Mouse (Mus musculus): ENCODE data around the gene Aes. TPM values are rescaled to one million over a fixed set of nuclear protein-coding genes. Genes with fewer than 3 reads are reported as not detected.

Gene Aes
- polyA plus RNA-seq, 1 experiment from 2014 or later: 412 TPM

GRCm38 (mm10) chr10:81600096-81600495, 40.8 kb downstream of the Aes start:
- Histone ChIP-seq H3K9ac (ENCODE audit: low read depth, low read length) (no peak overlapping the region), H3K4me2 (ENCODE audit: low read depth, low read length) (peak overlapping the region; percentile 59; the same call in 1 of the 2 replicates), H3K27ac (replicated peaks; ENCODE audit: low read depth, low read length) (peak overlapping the region; percentile 80), H3K27me3 (replicated peaks; ENCODE audit: control insufficient read depth, insufficient read depth, low read length) (no peaks in the 10 kb centered on the region), H3K9me3 (ENCODE audit: control insufficient read depth, low read length) (no peaks in the 10 kb centered on the region), H3K4me3 (ENCODE audit: low read depth, low read length) (no peak overlapping the region), H3K36me3 (ENCODE audit: control insufficient read depth, insufficient read depth, low read length) (no peaks in the 10 kb centered on the region), H3K4me1 (ENCODE audit: control insufficient read depth, insufficient read depth, low read length) (peaks cover 41% of the 10 kb centered on the region)
- no peak for DNase-seq (ENCODE audit: low spot score)
- WGBS: 44% methylated on average over 10 of the region's 10 CpGs
- ATAC-seq (ENCODE audit: low read depth): no peak

DNA sequence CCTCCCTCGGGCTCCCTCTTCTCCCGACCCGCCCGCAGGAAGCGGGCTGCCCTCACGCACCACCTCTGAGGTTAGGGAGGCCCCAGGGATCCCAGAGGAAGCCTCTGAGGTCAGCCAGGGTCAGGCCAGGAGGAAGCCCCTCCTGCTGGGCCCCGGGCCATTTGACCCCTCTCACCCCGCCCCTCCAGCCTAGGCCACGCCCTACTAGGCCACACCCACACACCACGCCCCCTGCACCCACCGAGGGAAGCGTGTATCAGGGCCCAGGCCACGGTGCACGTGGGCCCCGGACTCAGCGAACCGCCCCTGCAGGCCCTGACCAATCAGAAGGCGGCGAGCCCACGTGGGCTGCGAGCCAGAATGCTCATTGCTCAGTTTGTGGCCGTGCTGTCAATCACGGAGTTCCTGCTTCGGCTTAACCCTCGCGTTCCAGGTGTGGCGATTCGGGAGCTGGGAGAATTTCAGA, 41.5 kb downstream of the Aes start, which contains the start of gene Tle6:
Gene Tle6 (minus strand): TSS at position 336 of the 466 bp plus-strand sequence.
- Histone ChIP-seq H3K27me3 (replicated peaks; ENCODE audit: control insufficient read depth, insufficient read depth, low read length) (no peaks in the 10 kb centered on the region), H3K27ac (replicated peaks; ENCODE audit: low read depth, low read length) (peak within 1 kb of the TSS; percentile 80), H3K9ac (ENCODE audit: low read depth, low read length) (peak within 1 kb of the TSS; percentile 42; the same call in 1 of the 2 replicates), H3K9me3 (ENCODE audit: control insufficient read depth, low read length) (no peaks in the 10 kb centered on the region), H3K4me2 (ENCODE audit: low read depth, low read length) (peak within 1 kb of the TSS; percentile 59), H3K36me3 (ENCODE audit: control insufficient read depth, insufficient read depth, low read length) (no peaks in the 10 kb centered on the region), H3K4me1 (ENCODE audit: control insufficient read depth, insufficient read depth, low read length) (peaks cover 35% of the 10 kb centered on the region), H3K4me3 (ENCODE audit: low read depth, low read length) (peak within 1 kb of the TSS; percentile 28)
- ATAC-seq (ENCODE audit: low read depth) (peak; percentile 87), DNase-seq (ENCODE audit: low spot score) (peak; percentile 99)
- WGBS: under 1% methylated on average over 26 of the region's 28 CpGs

DNA sequence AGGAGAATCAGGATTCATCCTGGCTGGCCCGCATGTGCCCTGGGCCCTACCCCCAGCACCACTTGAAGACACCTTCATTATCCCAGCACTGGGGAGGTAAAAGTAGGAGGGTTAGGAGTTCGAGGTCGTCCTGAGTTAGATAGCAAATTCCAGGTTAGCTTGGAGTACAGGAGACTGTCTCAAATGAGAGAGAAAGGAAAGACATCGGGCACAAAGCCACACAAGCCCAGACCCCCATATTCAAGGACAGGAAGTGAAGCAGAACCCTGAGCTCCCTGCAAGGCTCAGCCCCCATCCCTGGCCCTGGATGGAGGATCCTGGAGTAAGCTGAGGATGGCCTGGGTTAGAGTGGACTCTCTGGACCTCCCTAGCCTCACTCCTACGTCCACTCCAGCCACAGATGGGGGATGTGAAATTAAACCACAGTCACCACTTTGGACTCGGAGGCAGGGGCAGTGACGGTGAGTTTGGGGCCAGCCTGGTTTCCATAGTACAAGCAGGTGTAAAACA, 42.2 kb downstream of the Aes start:
- Histone ChIP-seq H3K4me3 (ENCODE audit: low read depth, low read length) (peak overlapping the region; percentile 28), H3K4me2 (ENCODE audit: low read depth, low read length) (peak overlapping the region; percentile 59), H3K9me3 (ENCODE audit: control insufficient read depth, low read length) (no peaks in the 10 kb centered on the region), H3K27me3 (replicated peaks; ENCODE audit: control insufficient read depth, insufficient read depth, low read length) (no peaks in the 10 kb centered on the region), H3K9ac (ENCODE audit: low read depth, low read length) (peak overlapping the region; percentile 22; the same call in 1 of the 2 replicates), H3K36me3 (ENCODE audit: control insufficient read depth, insufficient read depth, low read length) (no peaks in the 10 kb centered on the region), H3K27ac (replicated peaks; ENCODE audit: low read depth, low read length) (peak overlapping the region; percentile 80), H3K4me1 (ENCODE audit: control insufficient read depth, insufficient read depth, low read length) (peaks cover 28% of the 10 kb centered on the region)
- 18% methylated on average over 7 of the region's 7 CpGs for WGBS
- ATAC-seq (ENCODE audit: low read depth) (no peak), DNase-seq (ENCODE audit: low spot score) (no peak)

DNA sequence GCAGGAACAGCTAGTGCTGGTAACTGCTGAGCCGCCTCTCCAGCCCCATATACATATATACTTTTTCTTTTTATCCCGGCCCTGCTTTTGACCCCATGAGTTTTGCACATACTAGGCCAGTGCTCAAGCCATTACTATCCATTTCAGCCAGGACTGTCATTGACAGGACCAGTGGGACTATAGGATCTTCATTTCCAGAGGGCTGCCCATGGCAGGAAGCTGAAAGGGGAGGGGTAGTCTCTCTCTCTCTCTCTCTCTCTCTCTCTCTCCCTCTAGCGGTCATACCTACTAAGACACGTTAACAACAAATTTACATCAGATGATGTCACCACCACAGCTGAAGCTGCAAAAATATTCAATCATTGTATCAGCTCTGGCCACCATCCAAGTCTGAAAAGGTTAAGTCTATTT, 43.5 kb downstream of the Aes start:
- H3K36me3 ChIP-seq (ENCODE audit: control insufficient read depth, insufficient read depth, low read length): no peaks in the 10 kb centered on the region
- ATAC-seq (ENCODE audit: low read depth) (no peak), DNase-seq (ENCODE audit: low spot score) (peak; percentile 86)
- WGBS: 14% methylated on average over 4 of the region's 4 CpGs
- H3K4me2 ChIP-seq (ENCODE audit: low read depth, low read length): no peak overlapping the region
- peak overlapping the region; percentile 6; the same call in 1 of the 2 replicates for H3K27ac ChIP-seq (replicated peaks; ENCODE audit: low read depth, low read length)
- H3K9ac ChIP-seq (ENCODE audit: low read depth, low read length): no peak overlapping the region
- H3K4me3 ChIP-seq (ENCODE audit: low read depth, low read length): no peak overlapping the region
- H3K27me3 ChIP-seq (replicated peaks; ENCODE audit: control insufficient read depth, insufficient read depth, low read length): no peaks in the 10 kb centered on the region
- H3K4me1 ChIP-seq (ENCODE audit: control insufficient read depth, insufficient read depth, low read length): peaks cover 22% of the 10 kb centered on the region
- no peaks in the 10 kb centered on the region for H3K9me3 ChIP-seq (ENCODE audit: control insufficient read depth, low read length)

GRCm38 (mm10) chr10:81604019-81604967, 45.0 kb downstream of the Aes start:
- Histone ChIP-seq H3K9ac (ENCODE audit: low read depth, low read length) (no peak overlapping the region), H3K4me1 (ENCODE audit: control insufficient read depth, insufficient read depth, low read length) (peaks cover 20% of the 10 kb centered on the region), H3K27me3 (replicated peaks; ENCODE audit: control insufficient read depth, insufficient read depth, low read length) (no peaks in the 10 kb centered on the region), H3K4me2 (ENCODE audit: low read depth, low read length) (peak overlapping the region; percentile 64), H3K36me3 (ENCODE audit: control insufficient read depth, insufficient read depth, low read length) (0 out of 2 replicates have a peak, but pooled peaks cover 4% of the 10 kb centered on the region), H3K4me3 (ENCODE audit: low read depth, low read length) (no peak overlapping the region), H3K27ac (replicated peaks; ENCODE audit: low read depth, low read length) (no peak overlapping the region), H3K9me3 (ENCODE audit: control insufficient read depth, low read length) (no peaks in the 10 kb centered on the region)
- DNase-seq (ENCODE audit: low spot score): no peak
- ATAC-seq (ENCODE audit: low read depth): no peak
- WGBS: 77% methylated on average over 12 of the region's 12 CpGs

DNA sequence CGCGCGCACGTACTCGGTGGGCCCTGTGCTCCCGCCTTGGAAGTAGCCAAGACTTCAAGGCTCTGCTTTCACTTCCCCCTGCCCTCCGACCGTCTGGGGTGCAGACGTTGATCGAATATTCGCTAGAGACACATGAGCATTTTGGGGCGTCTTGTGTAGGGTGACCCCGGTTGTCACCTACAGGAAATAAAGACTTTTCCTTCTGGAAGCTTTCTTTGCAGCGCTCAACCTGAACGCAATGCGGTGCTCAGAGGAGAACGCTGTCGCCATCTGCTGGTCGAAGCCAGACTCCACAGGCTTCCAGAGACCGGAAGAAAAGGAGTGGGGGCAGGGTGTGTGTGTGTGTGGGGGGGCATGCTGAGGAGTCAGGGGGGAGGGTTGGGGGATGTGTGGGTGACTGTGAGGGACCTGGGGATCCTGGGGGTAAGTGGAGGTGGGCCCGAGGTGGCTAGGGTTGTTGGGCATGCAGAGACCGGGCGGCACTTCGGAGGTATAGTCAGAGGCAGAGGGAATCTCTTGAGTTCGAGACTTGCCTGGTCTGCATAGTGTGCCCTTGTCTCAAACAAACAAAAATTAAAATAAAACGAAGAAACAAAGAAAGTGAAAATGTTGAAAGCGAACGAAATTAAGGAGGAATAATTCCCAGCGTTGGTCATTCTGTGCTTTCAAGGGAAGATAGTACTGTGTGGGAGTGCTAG, 45.8 kb downstream of the Aes start:
- Histone ChIP-seq H3K4me3 (ENCODE audit: low read depth, low read length) (peak overlapping the region; percentile 48), H3K9me3 (ENCODE audit: control insufficient read depth, low read length) (no peaks in the 10 kb centered on the region), H3K4me1 (ENCODE audit: control insufficient read depth, insufficient read depth, low read length) (peaks cover 20% of the 10 kb centered on the region), H3K4me2 (ENCODE audit: low read depth, low read length) (peak overlapping the region; percentile 64), H3K9ac (ENCODE audit: low read depth, low read length) (peak overlapping the region; percentile 48), H3K27me3 (replicated peaks; ENCODE audit: control insufficient read depth, insufficient read depth, low read length) (no peaks in the 10 kb centered on the region), H3K27ac (replicated peaks; ENCODE audit: low read depth, low read length) (peak overlapping the region; percentile 88), H3K36me3 (ENCODE audit: control insufficient read depth, insufficient read depth, low read length) (0 out of 2 replicates have a peak, but pooled peaks cover 4% of the 10 kb centered on the region)
- WGBS: 19% methylated on average over 29 of the region's 29 CpGs
- peak; percentile 28; the same call in 1 of the 2 replicates for ATAC-seq (ENCODE audit: low read depth)
- peak; percentile 94 for DNase-seq (ENCODE audit: low spot score)

DNA sequence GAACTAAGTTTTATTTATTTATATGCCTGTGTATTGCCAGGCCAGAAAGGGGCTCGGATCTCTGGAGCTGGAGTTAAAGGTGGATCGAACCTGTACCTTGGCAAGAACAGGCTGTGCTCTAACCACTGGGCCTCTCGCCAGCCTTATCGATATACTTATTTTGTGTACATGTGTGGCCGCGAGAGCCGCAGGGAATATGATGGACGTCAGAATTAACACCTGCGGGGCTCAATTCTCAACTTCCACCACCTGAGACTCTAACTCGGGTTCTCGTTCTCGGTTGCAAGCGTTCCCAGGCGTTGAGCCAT, 46.3 kb downstream of the Aes start:
- Histone ChIP-seq H3K9me3 (ENCODE audit: control insufficient read depth, low read length) (no peaks in the 10 kb centered on the region), H3K9ac (ENCODE audit: low read depth, low read length) (peak overlapping the region; percentile 48), H3K27me3 (replicated peaks; ENCODE audit: control insufficient read depth, insufficient read depth, low read length) (no peaks in the 10 kb centered on the region), H3K36me3 (ENCODE audit: control insufficient read depth, insufficient read depth, low read length) (0 out of 2 replicates have a peak, but pooled peaks cover 4% of the 10 kb centered on the region), H3K27ac (replicated peaks; ENCODE audit: low read depth, low read length) (peak overlapping the region; percentile 88), H3K4me2 (ENCODE audit: low read depth, low read length) (peak overlapping the region; percentile 64), H3K4me1 (ENCODE audit: control insufficient read depth, insufficient read depth, low read length) (peaks cover 20% of the 10 kb centered on the region), H3K4me3 (ENCODE audit: low read depth, low read length) (peak overlapping the region; percentile 48)
- no peak for DNase-seq (ENCODE audit: low spot score)
- no peak for ATAC-seq (ENCODE audit: low read depth)
- WGBS: 3% methylated on average over 14 of the region's 14 CpGs
